Comparison of ENCODE assay signal across 18 mouse cellular contexts in genomic region chr13:44347662-44348061, GRCm38 (mm10).
A peak's percentile ranks its signal among the peaks of the same experiment; 100 is the strongest.
DNase-seq lines count a peak whose midpoint lies in the region; ATAC-seq and TF ChIP-seq lines count a peak whose summit lies in the region.
"Had no signal": no experiment of that assay in that cellular context is flagged by ENCODE, and none has a peak within 500 bp of the region (broad histone marks: within the 10 kb centered on the region; RNA-seq: fewer than 3 reads in every experiment).

No protein-coding gene starts in this region.

- WGBS in forebrain, embryonic 14.5 days: 15% methylated on average over 9 of the region's 9 CpGs
- 16% methylated on average over 9 of the region's 9 CpGs for WGBS in forebrain, embryonic 16.5 days
- 93% methylated on average over 9 of the region's 9 CpGs for WGBS in thymus, adult 2 months

- no peak overlapping the region for H3K4me2 ChIP-seq in forebrain, embryonic 14.5 days (ENCODE audit: low read length)
- no peak overlapping the region for H3K4me2 ChIP-seq in forebrain, embryonic 16.5 days (ENCODE audit: low read length)
- H3K4me2 ChIP-seq: heart, embryonic 13.5 days; hindbrain, embryonic 15.5 days; liver, embryonic 11.5 days; midbrain, embryonic 12.5 days had no signal

- H3K9ac ChIP-seq in forebrain, embryonic 14.5 days (ENCODE audit: low read length): no peak overlapping the region
- H3K9ac ChIP-seq in forebrain, embryonic 16.5 days (replicated peaks; ENCODE audit: low read depth, low read length): no peak overlapping the region
- H3K9ac ChIP-seq: heart, embryonic 13.5 days; hindbrain, embryonic 15.5 days; midbrain, embryonic 12.5 days had no signal

- no peak for TF ChIP-seq POLR2A in thymus, adult 2 months (IDR thresholded peaks at IDR 0.05; ENCODE audit: control insufficient read depth, extremely low read depth, insufficient read depth, low read length, poor library complexity)

- no peak overlapping the region for H3K27ac ChIP-seq in forebrain, embryonic 14.5 days (ENCODE audit: low read depth, low read length)
- H3K27ac ChIP-seq in forebrain, embryonic 16.5 days (ENCODE audit: low read length): no peak overlapping the region
- no peak overlapping the region for H3K27ac ChIP-seq in thymus, adult 2 months (ENCODE audit: control insufficient read depth, insufficient read depth, low read length)
- H3K27ac ChIP-seq: heart, embryonic 13.5 days; hindbrain, embryonic 15.5 days; midbrain, embryonic 12.5 days had no signal

- peak; percentile 57 for DNase-seq in forebrain, embryonic 14.5 days (ENCODE audit: low spot score)
- DNase-seq in adrenal gland, postnatal 36 days: peak; percentile 16 to 73
- peak; percentile 41 for DNase-seq in kidney, adult 18-20 months
- DNase-seq in kidney, postnatal 36 days: peak; percentile 42 to 47
- no peak for DNase-seq in urinary bladder, postnatal 14 days (ENCODE audit: low spot score)
- DNase-seq in urinary bladder, postnatal 10 days (ENCODE audit: low spot score): no peak
- DNase-seq in thymus, adult 2 months: no peak
- DNase-seq: cerebellum, postnatal 36 days; gastrocnemius, postnatal 14 days; lung, postnatal 10 days; spleen, adult 18-20 months; thymus, adult 18-20 months had no signal

- no peaks in the 10 kb centered on the region for H3K36me3 ChIP-seq in forebrain, embryonic 14.5 days (ENCODE audit: control insufficient read depth, insufficient read depth, low read length)
- H3K36me3 ChIP-seq in forebrain, embryonic 16.5 days (ENCODE audit: control insufficient read depth, insufficient read depth): no peaks in the 10 kb centered on the region
- no peaks in the 10 kb centered on the region for H3K36me3 ChIP-seq in thymus, adult 2 months (ENCODE audit: control insufficient read depth, insufficient read depth, low read length)
- H3K36me3 ChIP-seq: G1E; heart, embryonic 13.5 days; hindbrain, embryonic 15.5 days; midbrain, embryonic 12.5 days had no signal

- no peak for TF ChIP-seq CTCF in thymus, adult 2 months (IDR thresholded peaks at IDR 0.05; ENCODE audit: borderline replicate concordance, control insufficient read depth, extremely low read depth, insufficient read depth, low read length, poor library complexity)

- ATAC-seq in forebrain, embryonic 14.5 days: no peak
- no peak for ATAC-seq in forebrain, embryonic 16.5 days

- no peaks in the 10 kb centered on the region for H3K27me3 ChIP-seq in forebrain, embryonic 14.5 days (replicated peaks; ENCODE audit: control insufficient read depth, insufficient read depth, low read length)
- no peaks in the 10 kb centered on the region for H3K27me3 ChIP-seq in forebrain, embryonic 16.5 days (replicated peaks; ENCODE audit: control insufficient read depth, insufficient read depth, low read length)
- no peaks in the 10 kb centered on the region for H3K27me3 ChIP-seq in thymus, adult 2 months (ENCODE audit: control insufficient read depth, insufficient read depth, low read length)
- H3K27me3 ChIP-seq: heart, embryonic 13.5 days; hindbrain, embryonic 15.5 days had no signal

- H3K4me1 ChIP-seq in forebrain, embryonic 14.5 days (ENCODE audit: control insufficient read depth, insufficient read depth, low read length): peaks cover 5% of the 10 kb centered on the region; the same call in 1 of the 2 replicates
- H3K4me1 ChIP-seq in forebrain, embryonic 16.5 days (replicated peaks; ENCODE audit: control insufficient read depth, insufficient read depth, low read length): 0 out of 2 replicates have a peak, but pooled peaks cover 3% of the 10 kb centered on the region
- H3K4me1 ChIP-seq in thymus, adult 2 months (replicated peaks; ENCODE audit: control insufficient read depth, insufficient read depth, low read length): peaks cover 9% of the 10 kb centered on the region
- H3K4me1 ChIP-seq: heart, embryonic 13.5 days; hindbrain, embryonic 15.5 days; midbrain, embryonic 12.5 days had no signal

- H3K9me3 ChIP-seq in forebrain, embryonic 14.5 days (replicated peaks; ENCODE audit: control insufficient read depth, low read length): 0 out of 2 replicates have a peak, but pooled peaks cover 2% of the 10 kb centered on the region
- 0 out of 2 replicates have a peak, but pooled peaks cover 2% of the 10 kb centered on the region for H3K9me3 ChIP-seq in forebrain, embryonic 16.5 days (ENCODE audit: control insufficient read depth, low read length)
- H3K9me3 ChIP-seq: G1E; heart, embryonic 13.5 days; hindbrain, embryonic 15.5 days; midbrain, embryonic 12.5 days had no signal

- no peak overlapping the region for H3K4me3 ChIP-seq in forebrain, embryonic 14.5 days (ENCODE audit: low read depth, low read length)
- no peak overlapping the region for H3K4me3 ChIP-seq in forebrain, embryonic 16.5 days (replicated peaks; ENCODE audit: low read length)
- H3K4me3 ChIP-seq in thymus, adult 2 months (ENCODE audit: control insufficient read depth, insufficient read depth, low read length): no peak overlapping the region
- H3K4me3 ChIP-seq: heart, embryonic 13.5 days; hindbrain, embryonic 15.5 days; midbrain, embryonic 12.5 days had no signal

Comparison
In these comparisons a context has a peak if more than half of its experiments do, and no peak if none do; other contexts are left out.
1. DNase-seq: peak in forebrain, embryonic 14.5 days (single experiment), adrenal gland, postnatal 36 days (2 of 2), kidney, adult 18-20 months (single experiment) and kidney, postnatal 36 days (2 of 2); none in urinary bladder, postnatal 14 days (single experiment), urinary bladder, postnatal 10 days (single experiment) and thymus, adult 2 months (single experiment).